Mouse (Mus musculus) adrenal gland, postnatal 10 days (tissue): ENCODE data around the gene Stxbp6. TPM values are rescaled to one million over a fixed set of nuclear protein-coding genes. Genes with fewer than 3 reads are reported as not detected.
"Not testable (repeated sequence)": the region's sequence is repeated elsewhere in the genome, so short reads cannot be mapped to it uniquely, and the experiment has no call there.

Experiments
- DNase-seq: peaks from one replicate; pipeline ENCODE4 v3.0.0; 2021; ENCODE audit warnings: mixed read lengths
- long read RNA-seq, 2 experiments: library from polyadenylated mRNA; stranded (forward); transcript quantifications; one replicate each; pipeline ENCODE4 v2.0.0; 2021
- total RNA-seq, 2 experiments: library from RNA; stranded (reverse); gene quantifications; 2 replicates each; pipeline ENCODE4 v1.2.3; 2021

Stxbp6 gene
- 10 to 100 TPM; 17.6 to 20.7 TPM for total RNA-seq
- long read RNA-seq, experiment 1, full-length matches to known transcripts = 5 of 9 reads
- long read RNA-seq, experiment 1, partial matches to known transcripts = 0 of 9 reads
- long read RNA-seq, experiment 1, other reads (novel, unspliced or antisense) = 4 of 9 reads
- long read RNA-seq, experiment 2, full-length matches to known transcripts = 6 of 9 reads
- long read RNA-seq, experiment 2, partial matches to known transcripts = 0 of 9 reads
- long read RNA-seq, experiment 2, other reads (novel, unspliced or antisense) = 3 of 9 reads

DNA sequence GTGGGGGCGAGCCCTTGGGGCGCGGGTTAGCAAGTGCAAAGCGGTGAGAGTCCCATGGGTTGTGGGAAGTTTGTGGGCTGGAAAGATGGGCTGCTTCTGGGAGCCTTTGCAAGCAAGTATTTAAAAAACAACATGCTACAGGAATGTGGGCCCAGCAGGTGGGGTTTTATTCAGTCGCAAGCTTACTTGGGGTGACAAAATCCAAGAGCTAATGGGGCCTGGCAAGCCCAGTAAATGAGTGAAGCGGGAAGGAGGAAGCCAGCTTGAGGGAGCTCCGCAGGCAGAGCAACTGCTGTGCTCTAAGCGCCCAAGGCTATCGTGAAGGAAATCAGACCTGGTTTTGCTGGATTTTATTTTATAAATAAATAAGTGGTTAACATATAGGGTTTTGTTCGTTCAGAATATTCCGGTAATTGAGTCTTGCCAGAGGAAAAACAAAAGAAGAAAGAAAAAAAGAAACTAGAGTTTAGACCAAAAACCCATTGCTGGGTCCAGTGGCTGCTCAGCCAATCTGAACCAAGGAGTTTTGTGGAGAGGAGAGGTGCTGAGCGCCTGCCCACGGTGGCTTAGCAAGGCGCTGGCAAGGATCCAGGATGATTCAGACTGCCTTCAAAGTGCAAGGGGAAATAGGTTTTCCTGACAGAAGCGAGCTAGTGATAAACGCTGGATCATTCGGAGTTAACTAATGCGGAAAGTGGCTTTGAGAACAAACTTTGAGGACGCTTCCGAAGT lies at the start of gene Stxbp6:
Stxbp6 (minus strand) TSS at position 99 of the 732 bp plus-strand sequence.
- peak; percentile 92 for DNase-seq

DNA sequence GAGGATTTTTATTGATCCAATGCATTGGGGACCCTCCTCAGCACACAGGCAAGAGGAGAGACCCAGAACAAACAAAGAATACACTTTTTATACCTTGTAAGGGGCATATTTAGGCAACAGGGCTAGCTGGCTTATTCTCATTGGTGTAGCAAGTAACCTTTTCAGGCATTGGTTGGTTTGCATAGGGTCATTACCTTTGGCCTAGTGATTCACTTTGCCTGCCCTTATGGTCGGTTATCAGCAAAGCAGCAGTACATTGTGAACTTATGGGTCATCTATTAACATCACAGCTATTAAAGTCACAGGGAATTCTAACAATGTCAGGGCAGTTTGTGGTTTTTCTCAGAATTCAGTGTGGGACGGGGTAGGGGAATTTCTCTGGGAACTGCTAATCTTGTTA lies 28.4 kb upstream of the Stxbp6 start:
- not testable (repeated sequence) for DNase-seq

DNA sequence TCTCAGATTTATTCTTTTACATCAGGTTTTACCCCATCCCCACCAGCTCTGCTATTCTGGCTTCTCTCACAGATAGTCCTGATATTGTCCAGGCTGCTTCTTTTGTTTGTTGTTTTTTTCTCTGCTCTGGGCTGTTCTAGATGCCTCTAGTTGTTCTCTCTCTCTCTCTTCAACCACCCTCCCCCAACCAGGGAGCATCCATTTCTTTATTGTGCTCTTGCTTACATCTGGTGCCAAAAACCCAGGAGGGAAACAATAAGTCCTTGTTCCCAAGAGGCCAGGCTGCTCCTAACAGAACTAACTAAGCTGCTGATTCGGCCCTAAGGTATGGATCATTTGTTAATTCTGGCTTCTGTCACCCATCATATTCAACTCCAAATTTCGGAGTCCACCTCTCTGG lies 19.2 kb upstream of the Stxbp6 start:
- no peak for DNase-seq

DNA sequence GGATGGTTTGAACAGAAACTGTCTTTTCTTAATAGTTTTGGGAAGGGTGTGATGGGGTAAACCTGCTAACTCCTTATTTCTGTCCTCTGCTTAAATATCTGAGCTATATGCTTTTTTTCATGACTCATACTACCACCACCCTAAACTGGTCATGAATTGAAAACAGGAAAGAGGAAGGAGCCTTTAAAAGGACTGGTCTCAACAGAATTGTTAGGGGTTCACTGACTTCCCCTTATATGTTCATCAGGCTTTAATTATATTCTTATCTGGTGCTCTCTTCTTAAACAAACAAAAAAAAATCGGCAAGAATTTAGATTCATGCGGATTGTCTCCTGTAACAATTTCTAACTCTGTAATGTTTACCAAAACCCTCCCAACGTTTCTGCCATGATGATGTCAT lies 17.9 kb upstream of the Stxbp6 start:
- DNase-seq = no peak

DNA sequence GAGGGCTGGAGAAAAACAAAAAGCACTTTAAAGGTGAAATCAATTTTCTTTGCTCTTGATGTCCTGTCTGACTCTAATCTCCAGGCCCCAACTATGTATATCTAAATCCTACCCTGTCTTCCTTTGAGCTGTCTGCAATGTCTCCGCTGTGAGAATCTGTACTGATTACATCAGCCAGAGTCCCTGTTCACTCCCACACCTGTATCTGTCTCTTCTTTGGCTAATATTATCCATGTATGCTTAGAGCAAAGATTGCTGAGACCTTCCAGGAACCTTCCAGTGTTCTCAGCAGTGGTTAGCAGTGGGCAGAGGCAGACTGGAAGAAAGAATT lies 8.6 kb upstream of the Stxbp6 start:
- no peak for DNase-seq

DNA sequence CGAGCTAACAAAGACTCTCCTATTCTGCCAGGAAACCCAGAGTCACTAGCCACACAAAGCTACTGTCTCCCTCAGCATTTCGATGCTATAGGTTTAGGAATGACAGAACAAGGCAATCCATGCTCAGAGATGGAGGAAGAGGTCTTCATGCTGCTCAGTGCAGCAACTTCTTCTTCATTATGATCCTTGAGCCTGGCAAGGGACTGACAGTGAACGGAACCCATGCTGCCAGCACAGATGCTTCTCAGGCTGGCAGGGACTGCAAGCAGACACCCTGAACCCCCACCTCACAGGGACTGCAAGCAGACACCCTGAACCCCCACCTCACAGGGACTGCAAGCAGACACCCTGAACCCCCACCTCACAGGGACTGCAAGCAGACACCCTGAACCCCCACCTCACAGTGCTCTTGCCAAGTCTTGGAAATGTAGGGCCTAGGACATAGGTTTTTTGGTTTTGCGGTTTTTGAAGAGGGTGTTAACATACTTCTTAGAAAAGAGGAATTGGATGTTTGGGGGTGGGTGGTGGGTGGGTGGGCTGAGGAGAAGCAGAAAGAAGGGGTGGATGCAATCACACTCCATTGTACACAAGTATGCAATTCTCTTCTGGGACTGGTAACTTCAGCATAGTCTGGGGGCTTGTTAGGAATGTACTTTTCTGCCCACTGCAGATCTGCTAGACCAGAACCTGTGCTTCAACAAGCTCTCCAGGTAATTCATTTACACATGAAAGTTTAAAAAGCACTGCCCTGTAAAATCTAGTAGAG lies 8.1 kb upstream of the Stxbp6 start:
- DNase-seq = no peak

DNA sequence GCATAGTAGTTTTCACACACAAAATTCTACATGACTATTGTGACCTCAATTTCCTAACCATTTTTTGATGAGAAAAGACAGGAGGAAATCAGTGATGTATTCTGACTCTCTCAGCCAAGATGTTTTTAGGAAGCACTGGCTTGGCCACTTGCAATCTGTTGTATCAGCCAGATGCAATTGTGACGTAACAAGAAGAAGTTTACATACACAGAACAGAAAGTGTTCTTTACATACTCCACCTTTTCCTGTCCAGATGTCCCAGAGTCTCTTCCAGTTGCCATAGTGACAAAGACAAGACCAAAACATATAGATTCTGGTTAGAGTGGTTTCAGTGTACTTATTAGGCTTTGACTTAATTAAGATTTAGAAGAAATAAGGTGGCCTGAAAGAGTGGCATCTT lies 7.1 kb upstream of the Stxbp6 start:
- DNase-seq = no peak

DNA sequence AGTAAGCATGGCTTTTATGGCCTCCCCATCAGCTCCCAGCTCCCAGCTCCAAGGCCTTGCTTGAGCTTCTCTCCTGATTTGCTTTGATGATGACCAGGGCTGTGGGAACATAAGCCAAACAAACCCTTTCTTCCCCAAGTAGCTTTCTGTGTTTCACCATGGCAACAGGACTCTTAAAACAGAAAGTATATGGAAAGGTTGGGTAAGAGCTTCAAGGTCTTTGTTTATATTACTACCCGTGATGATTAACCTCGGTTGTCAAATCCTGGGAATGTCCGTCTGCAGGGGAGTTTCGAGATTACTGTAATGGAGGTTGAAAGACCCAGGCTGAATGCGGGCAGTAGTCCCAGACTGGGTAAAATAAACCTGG lies 6.2 kb upstream of the Stxbp6 start:
- no peak for DNase-seq

DNA sequence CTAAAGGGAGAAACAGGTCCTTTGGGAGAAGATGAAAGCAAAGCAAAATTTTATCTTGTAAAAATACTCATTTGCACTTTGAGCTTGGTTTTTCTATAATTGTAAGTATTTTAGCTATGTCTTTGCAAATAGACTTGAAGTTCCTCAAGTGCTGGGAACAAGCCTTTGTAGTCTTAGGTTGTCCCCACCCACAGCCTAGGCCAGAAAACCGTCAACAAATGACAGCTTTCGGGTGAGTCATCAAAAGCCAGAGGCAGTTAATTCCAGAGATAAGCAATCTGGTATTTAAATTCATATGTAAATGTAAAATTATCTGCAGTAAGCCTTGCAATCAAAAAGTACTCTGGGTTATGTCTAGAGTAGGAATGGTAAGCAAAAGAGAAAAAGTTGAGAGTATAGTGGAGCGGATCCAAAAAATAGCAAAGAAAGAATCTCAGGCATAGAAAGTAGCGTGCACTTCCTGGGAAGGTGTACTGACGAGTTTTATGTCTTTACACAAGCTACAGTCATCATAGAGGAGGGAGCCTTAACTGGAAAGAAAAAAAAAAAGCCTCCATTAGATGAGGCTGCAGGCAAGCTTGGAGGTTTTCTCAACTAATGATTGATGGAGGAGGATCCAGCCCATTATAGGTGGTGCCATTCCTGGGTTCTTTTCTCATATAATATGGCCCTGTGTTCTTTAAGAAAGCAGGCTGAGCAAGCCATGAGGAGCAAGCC lies 5.7 kb upstream of the Stxbp6 start:
- no peak for DNase-seq

DNA sequence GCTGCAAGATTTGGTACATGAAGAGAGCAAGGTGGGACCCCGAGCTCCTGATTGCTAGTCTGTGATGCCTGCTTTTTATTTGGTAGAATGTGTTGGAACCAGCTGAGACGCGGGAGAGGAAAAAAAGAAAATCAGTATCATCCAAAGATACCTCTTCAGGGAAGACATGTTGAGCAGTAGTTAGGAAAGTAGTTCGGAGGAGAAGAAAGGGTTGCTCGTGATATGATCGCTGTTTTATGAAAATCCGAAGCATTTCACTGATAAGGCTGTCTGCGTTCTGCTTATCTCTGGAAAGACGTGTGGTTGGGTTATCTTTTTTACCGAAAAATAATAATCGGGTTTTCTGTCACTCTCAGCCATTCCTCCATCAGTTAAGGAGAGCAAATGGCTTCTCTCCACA lies 1.1 kb upstream of the Stxbp6 start:
- no peak for DNase-seq

DNA sequence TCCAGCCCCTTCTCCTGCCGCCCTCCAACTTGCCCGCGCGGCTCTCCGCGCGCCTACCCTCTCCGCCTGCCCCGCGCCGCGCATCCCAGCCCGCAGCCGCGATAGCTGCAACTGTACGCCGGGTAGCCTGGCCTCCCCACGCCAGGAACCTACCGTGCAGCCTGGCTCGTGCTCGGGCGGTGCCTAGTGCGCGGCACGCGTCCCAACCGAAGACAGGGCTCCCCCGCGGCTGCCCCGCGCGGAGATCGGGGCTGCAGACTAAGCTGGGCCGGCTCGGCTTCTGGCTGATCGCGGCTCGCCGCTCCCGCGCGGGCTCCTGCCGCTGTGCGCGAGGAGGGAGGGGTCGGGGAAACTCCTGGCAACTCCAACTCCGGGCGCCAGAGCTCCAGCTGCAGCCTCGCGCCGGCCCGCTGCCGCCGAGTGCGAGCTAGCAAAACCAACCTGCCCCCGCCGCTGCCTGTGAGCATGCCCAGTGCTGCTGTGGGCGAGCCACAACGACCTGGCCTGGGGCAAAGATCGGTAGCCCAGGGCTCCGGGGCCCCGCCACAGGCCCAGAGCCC lies 387 bp downstream of the Stxbp6 start:
- DNase-seq = peak; percentile 87

DNA sequence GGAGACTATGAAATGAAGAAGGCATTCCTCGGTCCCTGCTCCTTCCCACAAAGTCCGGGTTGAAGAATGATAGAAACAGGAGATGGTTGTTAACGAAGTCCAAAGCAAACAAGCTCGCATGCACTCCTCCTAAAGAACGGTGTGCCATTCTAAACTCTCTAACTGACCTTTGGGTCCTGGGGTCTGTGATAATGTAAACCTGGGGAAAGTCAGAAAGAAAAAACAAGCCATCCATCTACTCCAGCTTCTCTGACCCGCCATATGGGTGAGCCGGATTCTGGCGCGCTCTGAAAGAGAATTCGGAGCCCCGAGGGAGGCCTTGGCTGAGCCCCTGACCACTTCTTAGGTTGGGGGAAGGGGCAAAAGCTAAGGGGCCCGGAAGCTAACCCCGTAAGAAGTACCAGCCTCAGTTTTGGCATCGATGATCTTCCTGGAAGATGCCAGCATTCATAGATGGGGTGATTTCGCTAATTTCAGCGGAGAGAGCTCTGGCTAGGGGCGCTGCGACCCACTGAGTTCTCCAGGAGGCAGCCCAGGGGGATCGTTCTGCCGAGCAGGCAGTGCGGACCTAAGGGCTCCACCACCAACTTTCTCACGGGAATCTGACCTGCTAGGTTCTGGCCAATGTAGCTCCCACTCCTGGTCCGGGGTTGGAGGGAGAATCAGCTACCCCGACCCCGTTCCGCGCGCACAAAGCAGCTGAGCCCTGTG lies 1.0 kb downstream of the Stxbp6 start:
- peak; percentile 9 for DNase-seq

DNA sequence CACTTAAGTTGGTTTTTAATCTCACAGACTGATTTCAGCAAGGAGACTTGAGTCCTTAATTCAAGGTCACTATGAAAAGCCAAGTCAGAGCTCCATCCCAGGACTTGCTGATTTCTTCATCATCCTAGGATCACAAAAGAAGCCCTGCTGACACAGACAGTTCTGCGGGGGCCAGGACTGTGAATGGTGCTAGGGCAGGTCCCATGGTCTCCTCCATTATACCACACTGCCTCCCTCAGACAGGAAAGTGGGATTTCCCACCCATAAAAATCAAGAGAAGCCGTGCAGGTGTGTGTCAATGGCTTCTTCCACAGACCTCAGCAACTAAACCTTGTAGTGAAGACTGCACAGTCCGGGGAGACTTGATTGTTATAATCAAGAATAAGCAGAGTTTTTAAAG lies 2.3 kb downstream of the Stxbp6 start:
- DNase-seq = peak; percentile 21

DNA sequence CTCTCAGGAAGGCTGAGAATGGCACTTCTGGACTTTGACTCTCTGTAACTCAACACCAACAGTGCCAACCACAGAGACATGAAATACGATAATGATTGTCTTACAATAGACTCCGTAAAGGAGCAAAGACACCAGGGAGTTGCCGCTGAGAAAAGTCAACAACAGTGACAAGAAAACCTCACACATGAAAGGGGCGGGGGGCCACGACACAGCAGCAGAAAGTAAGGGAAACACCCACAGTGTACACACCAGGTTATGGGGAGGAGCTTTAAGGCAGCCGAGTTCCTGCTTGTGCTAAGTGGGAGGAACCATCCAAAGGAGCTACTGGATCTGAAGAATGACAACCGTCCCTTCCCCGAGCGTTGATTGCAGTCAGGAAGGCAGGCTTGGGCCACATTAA lies 4.3 kb downstream of the Stxbp6 start:
- peak; percentile 8 for DNase-seq

DNA sequence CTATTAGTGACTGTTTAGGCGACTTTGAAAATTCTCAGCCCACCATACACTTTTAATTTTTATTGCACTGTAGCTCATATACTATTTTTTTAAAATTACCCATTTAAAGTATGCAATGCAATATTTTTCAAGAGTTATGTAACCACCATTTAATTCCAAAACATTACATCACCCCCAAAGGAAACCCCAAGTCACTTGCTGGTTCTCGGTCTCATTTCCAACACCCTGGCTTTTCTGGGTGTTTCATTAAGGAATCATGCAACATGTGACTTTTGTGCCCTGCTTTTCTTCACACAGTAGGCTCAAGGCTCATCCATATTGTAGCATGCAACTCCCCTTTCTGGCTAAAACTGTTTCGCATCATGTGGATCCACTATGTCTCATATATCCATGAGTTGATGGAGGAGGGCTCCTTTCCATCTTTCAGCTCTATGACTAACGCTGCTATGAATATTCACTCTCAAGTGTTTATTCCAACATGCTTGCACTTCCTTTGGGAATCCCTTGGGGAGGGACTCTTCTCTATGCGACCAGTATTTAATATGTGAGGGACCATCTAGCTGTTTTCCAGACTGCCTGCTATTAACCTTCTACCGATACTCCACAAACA lies 6.3 kb downstream of the Stxbp6 start:
- DNase-seq = no peak

DNA sequence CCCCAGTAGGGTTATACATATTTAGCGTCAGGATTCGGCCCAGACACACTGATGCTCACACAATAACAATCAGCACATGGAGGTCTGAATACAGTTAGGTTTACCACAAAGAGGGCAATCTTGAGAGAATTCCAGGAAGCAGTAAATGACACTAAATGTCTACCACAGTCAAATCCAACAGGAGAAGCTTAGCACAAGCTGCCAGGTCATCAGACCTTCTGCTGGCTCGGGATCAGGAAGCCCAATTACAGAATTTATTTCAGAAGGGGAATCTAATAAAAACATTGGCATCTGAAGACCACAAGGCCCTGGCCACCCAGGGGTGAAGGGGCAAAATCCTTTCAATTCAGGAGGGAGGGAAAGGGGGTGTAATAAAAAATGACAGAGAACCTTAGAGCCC lies 6.8 kb downstream of the Stxbp6 start:
- no peak for DNase-seq

DNA sequence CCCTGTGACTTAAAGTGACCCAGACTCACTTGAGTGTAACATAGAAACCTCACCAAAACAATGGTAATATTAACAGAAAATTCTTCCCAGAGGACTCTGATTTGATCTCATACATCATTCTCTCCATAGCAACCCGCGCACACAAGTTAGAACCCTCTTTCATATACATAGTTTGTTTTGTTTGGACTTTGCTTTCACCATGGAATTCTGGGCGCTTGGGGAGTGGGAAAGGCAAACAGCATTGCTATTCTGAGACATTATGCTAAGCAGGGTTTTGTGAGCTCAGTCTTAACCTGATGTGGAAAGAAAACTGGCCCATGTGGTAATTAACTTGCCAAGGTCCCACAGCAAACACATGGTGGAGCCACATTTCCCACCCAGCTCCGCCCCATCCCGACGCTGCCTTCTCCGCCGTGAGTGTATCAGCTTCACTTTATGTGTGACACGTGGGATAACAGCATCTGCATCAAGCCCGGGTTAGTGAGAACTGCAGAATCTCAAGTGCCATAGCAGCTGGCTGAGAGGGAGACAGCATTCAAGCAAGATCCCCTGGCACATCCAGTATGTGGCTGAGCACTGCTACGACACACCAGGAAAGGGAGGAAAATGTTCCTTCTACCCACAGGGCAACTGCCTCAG lies 7.3 kb downstream of the Stxbp6 start:
- no peak for DNase-seq

DNA sequence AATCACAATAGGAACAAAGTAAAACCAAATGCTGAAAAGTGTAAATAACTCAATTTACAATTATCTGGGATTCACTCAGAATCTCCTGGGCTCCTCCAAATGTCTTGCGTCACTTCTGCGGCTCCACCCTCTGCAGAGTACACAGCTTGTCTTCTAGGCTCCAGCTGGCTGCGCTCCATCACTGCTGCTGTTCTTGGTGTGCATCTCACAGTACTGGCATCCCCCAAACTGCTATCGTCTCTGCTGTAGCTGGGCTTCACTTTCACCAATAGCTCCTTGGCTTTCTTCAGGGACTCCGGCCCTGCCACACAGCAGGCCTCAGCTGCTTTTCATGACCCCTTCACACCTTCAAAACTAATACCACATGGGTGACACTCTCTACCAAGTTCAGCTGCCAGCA lies 10.9 kb downstream of the Stxbp6 start:
- DNase-seq = no peak

DNA sequence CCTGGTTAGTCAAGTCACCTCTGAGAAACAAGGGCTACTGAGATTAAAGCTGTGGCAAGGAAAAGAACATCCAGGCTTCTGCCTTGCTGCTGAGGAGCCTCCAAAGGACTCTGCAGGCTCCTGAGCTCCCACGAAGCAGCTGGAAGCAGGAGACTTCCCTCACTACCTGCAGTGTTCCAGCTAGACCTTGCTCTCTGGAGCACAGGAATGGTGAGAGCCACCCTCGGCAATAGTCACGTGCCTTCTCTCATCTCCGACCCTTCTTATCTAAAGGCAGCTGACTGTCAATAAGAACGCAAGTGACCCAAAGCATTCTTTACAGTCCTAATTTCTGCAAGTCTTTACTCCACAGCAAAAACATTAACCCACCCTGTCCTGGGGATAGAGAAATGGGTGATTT lies 13.2 kb downstream of the Stxbp6 start:
- DNase-seq = no peak

DNA sequence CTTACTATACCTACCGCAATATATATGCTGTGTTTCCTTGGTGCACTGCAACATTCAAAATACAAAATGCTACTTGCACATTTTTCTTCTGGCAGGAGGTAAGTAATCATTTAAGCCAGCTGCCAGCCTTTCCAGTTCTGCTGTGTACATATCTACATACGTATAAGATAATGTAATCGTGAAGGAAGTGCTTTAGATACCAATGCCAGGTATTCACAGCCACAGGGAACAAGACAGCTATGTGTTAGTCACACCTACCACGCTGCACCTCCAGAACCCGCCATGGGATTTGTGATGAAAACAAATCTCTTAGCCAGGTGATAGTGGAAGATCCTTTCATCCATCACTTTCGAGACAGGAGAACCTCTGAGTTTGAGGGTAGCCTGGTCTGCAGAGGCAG lies 13.7 kb downstream of the Stxbp6 start:
- DNase-seq = no peak

DNA sequence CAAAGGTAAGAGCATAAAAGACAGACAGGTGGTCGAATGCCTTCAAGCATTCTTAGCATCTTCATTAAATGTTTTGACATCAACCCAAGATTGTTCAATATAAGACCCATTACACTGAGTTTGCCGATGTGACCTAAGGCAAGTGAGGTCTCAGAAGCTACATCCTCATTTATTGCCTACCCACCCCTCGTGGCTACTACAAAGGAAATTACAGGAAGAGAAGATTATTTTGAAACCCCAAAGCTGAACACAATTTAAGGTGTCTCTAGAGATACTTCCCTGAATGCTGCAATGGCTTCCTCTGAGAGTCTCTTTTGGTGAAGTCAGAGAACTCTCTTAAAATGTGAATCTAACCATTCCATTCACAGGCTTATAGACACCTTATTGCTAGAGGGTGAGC lies 16.5 kb downstream of the Stxbp6 start:
- no peak for DNase-seq
